Mouse (Mus musculus) lung, embryonic 14.5 days (tissue): ENCODE data around the gene Tgfbr3l. TPM values are rescaled to one million over a fixed set of nuclear protein-coding genes. Genes with fewer than 3 reads are reported as not detected.
A peak's percentile ranks its signal among the peaks of the same experiment; 100 is the strongest.

ENCODE experiments used
- ATAC-seq: fragments of 200-750 bp; cut with Nextera tagmentation; 2 replicates; pipeline ENCODE4 v1.8.0; 2017; ENCODE audit warnings: mild to moderate bottlenecking, moderate TSS enrichment, moderate library complexity; ENCODE audit not compliant: insufficient read depth
- DNase-seq: peaks from one replicate; pipeline ENCODE4 v3.0.0-alpha.2; 2015
- H3K27ac ChIP-seq: fragments of 300-500 bp; sonication (generic); 2 replicates; pipeline ENCODE4 v1.5.1; 2014; ENCODE audit warnings: low read depth, mild to moderate bottlenecking, moderate library complexity
- H3K27me3 ChIP-seq: fragments of 300-500 bp; sonication (generic); 2 replicates; pipeline ENCODE4 v1.6.1; 2014; ENCODE audit warnings: low read length, control low read depth; ENCODE audit not compliant: insufficient read depth
- H3K36me3 ChIP-seq: fragments of 300-500 bp; sonication (generic); 2 replicates; pipeline ENCODE4 v1.6.1; 2014; ENCODE audit warnings: control low read depth; ENCODE audit not compliant: insufficient read depth
- H3K4me1 ChIP-seq: fragments of 300-500 bp; sonication (generic); 2 replicates; pipeline ENCODE4 v1.6.1; 2014; ENCODE audit warnings: antibody characterized with exemption, control low read depth; ENCODE audit not compliant: insufficient read depth
- H3K4me2 ChIP-seq: fragments of 300-500 bp; sonication (generic); 2 replicates; pipeline ENCODE4 v1.6.1; 2014; ENCODE audit warnings: mild to moderate bottlenecking
- H3K4me3 ChIP-seq: fragments of 300-500 bp; sonication (generic); 2 replicates; pipeline ENCODE4 v1.5.1; 2014; ENCODE audit warnings: low read depth, low read length
- H3K9ac ChIP-seq: fragments of 300-500 bp; sonication (generic); 2 replicates; pipeline ENCODE4 v1.6.1; 2014
- H3K9me3 ChIP-seq: fragments of 300-500 bp; sonication (generic); 2 replicates; pipeline ENCODE4 v1.6.1; 2016; ENCODE audit warnings: low read depth, low read length, control low read depth
- CTCF ChIP-seq: IDR thresholded peaks from 2 replicates; pipeline ENCODE4 v1.5.1; 2016; ENCODE audit warnings: antibody characterized with exemption, low read depth
- WGBS: fragments of 180-500 bp; shearing (Covaris S2); extraction: QIAGEN DNeasy Blood & Tissue Kit; methylation state at CpG from one replicate; pipeline ENCODE4 v1.1.7; 2014; 5-methylcytosine and 5-hydroxymethylcytosine counted together
- polyA plus RNA-seq: library from polyadenylated mRNA; unstranded; fragments of >200 nt; fragmentation: Nextera tagmentation; extraction: Ambion mirVana; gene quantifications from 2 replicates; pipeline ENCODE4 v1.2.1, GENCODE M21; 2014

The Tgfbr3l gene
- polyA plus RNA-seq, 1 experiment from 2014 or later: 2.0 TPM

GRCm38 (mm10) chr8:4222059-4222458 is 26.0 kb upstream of the Tgfbr3l start:
- Histone ChIP-seq H3K9me3 (no peaks in the 10 kb centered on the region), H3K36me3 (no peaks in the 10 kb centered on the region), H3K4me2 (no peak overlapping the region), H3K4me1 (no peaks in the 10 kb centered on the region; the same call in 1 of the 2 replicates), H3K9ac (no peak overlapping the region), H3K27ac (no peak overlapping the region), H3K4me3 (no peak overlapping the region), H3K27me3 (peaks cover 25% of the 10 kb centered on the region)
- no peak for DNase-seq
- TF ChIP-seq CTCF: no peak
- ATAC-seq: no peak

- no peak for DNase-seq
- Histone ChIP-seq H3K4me3 (peak overlapping the region; percentile 35), H3K27ac (no peak overlapping the region), H3K4me2 (peak overlapping the region; percentile 64), H3K9ac (peak overlapping the region; percentile 54), H3K36me3 (no peaks in the 10 kb centered on the region), H3K4me1 (peaks cover 3% of the 10 kb centered on the region; the same call in 1 of the 2 replicates), H3K9me3 (no peaks in the 10 kb centered on the region), H3K27me3 (peaks cover 9% of the 10 kb centered on the region)
- 0 out of 2 replicates have a peak, but pooled peaks have one; percentile 37 for TF ChIP-seq CTCF
- ATAC-seq: no peak; the same call in 1 of the 2 replicates
- WGBS: 29% methylated on average over 4 of the region's 4 CpGs
Observed at GRCm38 (mm10) chr8:4226323-4226722, 21.7 kb upstream of the Tgfbr3l start.

GRCm38 (mm10) chr8:4226739-4227347 is 21.2 kb upstream of the Tgfbr3l start, which contains the start of gene Lrrc8e:
Gene Lrrc8e (plus strand): TSS chr8:4226827.
- peak; percentile 85 for ATAC-seq
- H3K9ac ChIP-seq: peak within 1 kb of the TSS; percentile 54
- WGBS: 4% methylated on average over 33 of the region's 33 CpGs

GRCm38 (mm10) chr8:4227919-4228318 is 20.1 kb upstream of the Tgfbr3l start:
- 89% methylated on average over 4 of the region's 4 CpGs for WGBS
- Histone ChIP-seq H3K4me1 (peaks cover 3% of the 10 kb centered on the region; the same call in 1 of the 2 replicates), H3K4me2 (no peak overlapping the region), H3K27me3 (peaks cover 9% of the 10 kb centered on the region), H3K9me3 (no peaks in the 10 kb centered on the region), H3K9ac (no peak overlapping the region), H3K4me3 (no peak overlapping the region), H3K27ac (no peak overlapping the region), H3K36me3 (no peaks in the 10 kb centered on the region)
- no peak for TF ChIP-seq CTCF
- ATAC-seq (no peak), DNase-seq (no peak)

More at GRCm38 (mm10) chr8:4226739-4227347, 21.2 kb upstream of the Tgfbr3l start, which contains the start of gene Lrrc8e:
- Histone ChIP-seq H3K4me2 (peak within 1 kb of the TSS; percentile 64), H3K9me3 (no peaks in the 10 kb centered on the region), H3K27me3 (peaks cover 9% of the 10 kb centered on the region), H3K4me3 (peak within 1 kb of the TSS; percentile 35), H3K36me3 (no peaks in the 10 kb centered on the region), H3K27ac (no peak within 1 kb of the TSS), H3K4me1 (peaks cover 3% of the 10 kb centered on the region; the same call in 1 of the 2 replicates)
- no peak for DNase-seq
- no peak for TF ChIP-seq CTCF

- peaks cover 3% of the 10 kb centered on the region; the same call in 1 of the 2 replicates for H3K4me1 ChIP-seq
- no peak overlapping the region for H3K27ac ChIP-seq
- no peak overlapping the region for H3K9ac ChIP-seq
- WGBS: 62% methylated on average over 5 of the region's 5 CpGs
- H3K9me3 ChIP-seq: no peaks in the 10 kb centered on the region
- peaks cover 9% of the 10 kb centered on the region for H3K27me3 ChIP-seq
- ATAC-seq: no peak
- H3K4me2 ChIP-seq: no peak overlapping the region
- DNase-seq: no peak
- H3K4me3 ChIP-seq: no peak overlapping the region
- no peak for TF ChIP-seq CTCF
- no peaks in the 10 kb centered on the region for H3K36me3 ChIP-seq
Observed at GRCm38 (mm10) chr8:4229784-4230183, 18.2 kb upstream of the Tgfbr3l start.

- Histone ChIP-seq H3K9ac (no peak overlapping the region), H3K4me3 (no peak overlapping the region), H3K36me3 (no peaks in the 10 kb centered on the region), H3K4me2 (no peak overlapping the region), H3K27me3 (peaks cover 9% of the 10 kb centered on the region), H3K4me1 (peaks cover 3% of the 10 kb centered on the region; the same call in 1 of the 2 replicates), H3K9me3 (no peaks in the 10 kb centered on the region), H3K27ac (no peak overlapping the region)
- 53% methylated on average over 10 of the region's 10 CpGs for WGBS
- DNase-seq: no peak
- TF ChIP-seq CTCF: no peak
- ATAC-seq: no peak
Observed at GRCm38 (mm10) chr8:4230612-4231351, 17.2 kb upstream of the Tgfbr3l start.

GRCm38 (mm10) chr8:4237814-4238433 is 10.1 kb upstream of the Tgfbr3l start:
- TF ChIP-seq CTCF: no peak
- H3K4me3 ChIP-seq: peak overlapping the region; percentile 76
- ATAC-seq: no peak
- H3K27me3 ChIP-seq: no peaks in the 10 kb centered on the region
- DNase-seq: peak; percentile 34
- peaks cover 18% of the 10 kb centered on the region for H3K36me3 ChIP-seq
- WGBS: 18% methylated on average over 15 of the region's 15 CpGs
- H3K9me3 ChIP-seq: no peaks in the 10 kb centered on the region
- peaks cover 9% of the 10 kb centered on the region for H3K4me1 ChIP-seq
- peak overlapping the region; percentile 95 for H3K27ac ChIP-seq
- peak overlapping the region; percentile 88 for H3K4me2 ChIP-seq
- H3K9ac ChIP-seq: peak overlapping the region; percentile 66
